Mouse (Mus musculus) cerebellum, postnatal 4 days (tissue): ENCODE results near the gene Defb20.

Source experiments
- DNase-seq, 2 experiments: peaks; one replicate each; pipeline ENCODE4 v3.0.0; 2022; ENCODE audit warnings: low spot score in 2 of 2, mixed read lengths in 1 of 2

Gene Defb20

DNA sequence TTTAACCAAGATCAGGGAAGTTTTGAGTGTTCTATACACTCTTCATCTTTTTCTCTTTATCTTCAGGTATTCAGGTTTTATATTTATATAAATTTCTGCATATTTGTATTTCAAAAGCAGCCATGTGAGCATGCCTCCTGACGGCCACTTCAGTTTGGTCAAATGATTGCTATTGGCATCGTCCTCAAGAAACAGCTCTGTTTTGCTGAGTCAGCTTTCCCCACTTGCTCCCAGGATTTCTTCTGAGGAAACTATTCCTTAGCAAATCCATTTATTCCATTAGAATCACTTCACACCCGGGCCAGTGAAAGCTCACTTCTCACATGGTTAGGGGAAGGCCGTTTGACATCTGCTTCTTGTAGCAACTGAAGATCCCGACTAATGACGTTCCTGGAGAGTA is 21.2 kb downstream of the Defb20 start:
- no peak for DNase-seq

DNA sequence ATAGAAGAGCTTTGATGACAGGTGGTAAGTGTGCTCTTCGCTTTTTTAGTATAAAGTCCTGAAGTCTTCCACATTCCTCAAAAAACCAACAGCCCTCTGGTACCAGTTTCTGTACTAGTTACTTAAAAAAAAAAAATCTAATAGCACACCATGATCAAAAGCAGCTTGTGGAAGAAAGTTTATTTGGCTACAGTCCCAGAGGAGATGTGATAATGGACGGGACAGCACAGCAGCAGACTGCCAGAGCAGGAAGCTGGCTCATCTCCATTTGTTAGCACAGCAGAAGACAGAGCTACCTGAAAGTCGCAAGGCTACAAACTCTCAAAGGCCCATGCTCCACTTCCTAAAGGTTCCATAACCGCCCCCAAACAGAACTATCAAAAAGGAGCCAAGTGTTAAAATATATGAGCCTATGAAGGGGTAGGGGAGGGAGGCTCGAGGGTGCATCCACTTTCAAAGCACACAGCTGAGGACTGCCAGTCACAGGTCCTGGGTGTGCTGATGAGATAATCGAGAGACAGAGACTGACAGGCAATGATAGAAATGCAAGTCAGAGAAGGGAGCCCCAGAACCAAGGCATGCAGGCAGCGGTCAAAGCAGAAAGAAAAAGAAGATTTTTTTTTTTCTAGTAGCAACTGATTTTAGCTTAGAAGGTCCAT is 23.5 kb downstream of the Defb20 start:
- DNase-seq: no peak

DNA sequence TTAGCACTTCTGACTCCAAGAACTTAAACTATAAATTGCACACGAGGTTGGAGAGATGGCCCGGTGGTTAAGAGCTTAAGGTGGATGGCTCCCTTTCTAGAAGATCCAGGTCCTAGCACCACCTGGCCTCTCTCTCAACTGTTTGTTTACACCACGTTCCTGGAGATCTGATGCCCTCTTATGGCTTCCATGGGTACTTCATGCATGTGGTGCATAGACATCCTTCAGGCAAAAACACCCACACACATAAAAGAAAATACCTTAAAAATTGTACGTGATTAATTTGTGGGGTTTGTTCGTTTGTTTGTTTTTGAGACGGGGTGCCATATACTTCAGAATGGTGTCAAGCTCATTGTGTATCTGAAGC is 24.0 kb downstream of the Defb20 start:
- DNase-seq: no peak

DNA sequence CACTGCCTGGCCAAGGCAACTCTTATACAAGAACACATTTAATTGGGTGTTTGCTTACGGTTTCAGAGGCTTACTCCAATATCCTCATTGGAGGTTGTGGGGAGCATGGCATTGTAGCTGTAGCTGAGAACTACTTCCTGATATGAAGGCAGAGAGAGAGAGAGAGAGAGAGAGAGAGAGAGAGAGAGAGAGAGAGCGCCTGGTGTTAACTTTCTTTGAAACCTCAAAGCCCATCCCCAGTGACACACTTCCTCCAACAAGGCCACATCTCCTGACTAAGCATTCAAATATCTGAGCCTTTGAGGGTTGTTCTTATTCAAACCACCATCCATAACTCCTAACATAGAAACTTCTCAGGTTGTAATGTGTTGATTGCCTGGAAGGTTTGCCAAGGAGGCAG is 27.1 kb downstream of the Defb20 start:
- no peak for DNase-seq

DNA sequence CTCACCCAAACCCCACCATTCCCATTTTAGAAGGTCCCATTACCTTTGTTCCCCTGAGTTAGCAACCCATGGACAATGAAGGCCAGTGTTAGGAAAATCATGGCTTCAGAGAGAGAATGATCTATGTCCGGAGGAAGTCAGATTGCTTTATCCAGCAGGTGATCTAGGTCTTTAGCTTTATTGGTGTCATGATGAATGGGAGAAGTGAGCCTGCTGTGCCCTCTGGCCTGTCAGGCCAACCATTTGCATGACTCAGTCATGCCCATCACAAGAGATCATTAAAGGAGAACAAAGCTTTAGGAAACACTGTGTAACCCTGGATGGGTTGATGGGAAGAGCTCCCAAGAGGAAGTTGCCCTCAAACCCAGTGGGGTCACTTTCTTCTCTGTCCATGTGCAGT is 34.7 kb downstream of the Defb20 start, which contains the start of gene Defb26:
TSS of gene Defb26 (minus strand) at position 101 of the 400 bp plus-strand sequence.
- DNase-seq: no peak

DNA sequence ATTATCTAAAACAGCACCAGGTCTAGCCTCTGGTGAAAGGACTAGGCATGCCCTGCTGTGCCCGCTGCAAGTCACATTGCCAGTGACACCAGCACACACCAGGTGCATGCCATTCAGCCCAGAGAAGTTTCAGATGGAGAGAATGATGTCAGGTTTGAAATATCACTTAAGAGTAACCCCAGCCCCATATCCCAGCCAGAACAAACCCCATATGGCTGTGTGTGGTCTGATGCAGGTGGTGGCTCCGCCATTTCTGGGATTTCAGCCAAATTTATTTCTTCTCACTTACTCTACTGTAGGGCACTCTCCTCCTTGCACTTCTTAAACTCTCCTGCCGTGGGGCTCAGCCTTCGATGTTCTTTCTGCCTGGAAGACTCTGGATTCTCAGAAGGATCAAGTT is 39.2 kb downstream of the Defb20 start:
- no peak for DNase-seq

DNA sequence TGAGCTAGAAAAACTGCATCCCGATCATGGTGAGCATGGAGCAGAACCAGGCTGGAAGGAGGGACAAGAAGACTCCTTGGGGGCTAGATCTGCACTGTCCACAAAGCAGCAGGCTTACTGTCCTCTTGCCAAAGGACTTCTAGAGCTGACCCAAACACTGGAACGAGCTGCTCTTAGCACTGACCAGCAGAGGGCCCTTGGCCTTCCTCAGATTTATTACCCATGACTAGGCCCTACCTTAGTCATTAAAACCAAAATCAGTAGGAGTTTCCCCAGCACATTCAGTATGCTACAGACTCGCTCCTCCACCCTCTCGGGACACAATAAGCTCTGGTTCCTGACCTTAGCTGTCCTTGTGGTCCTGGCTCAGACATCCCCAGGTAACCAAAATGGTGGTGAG is 41.1 kb downstream of the Defb20 start, which contains the start of gene Defb28:
TSS of gene Defb28 (plus strand) at position 275 of the 400 bp plus-strand sequence.
- DNase-seq: no peak
